Mouse (Mus musculus) c-Kit-positive CD71-positive TER-119-negative erythroid progenitor cells, embryonic 14.5 days (primary cell): ENCODE measurements around the gene Sycp3.
"Not testable (repeated sequence)": the region's sequence is repeated elsewhere in the genome, so short reads cannot be mapped to it uniquely, and the experiment has no call there.

Experiments used
- DNase-seq: peaks from one replicate; pipeline ENCODE4 v3.0.0-alpha.2; 2013; ENCODE audit warnings: low read depth

Sycp3 gene

DNA sequence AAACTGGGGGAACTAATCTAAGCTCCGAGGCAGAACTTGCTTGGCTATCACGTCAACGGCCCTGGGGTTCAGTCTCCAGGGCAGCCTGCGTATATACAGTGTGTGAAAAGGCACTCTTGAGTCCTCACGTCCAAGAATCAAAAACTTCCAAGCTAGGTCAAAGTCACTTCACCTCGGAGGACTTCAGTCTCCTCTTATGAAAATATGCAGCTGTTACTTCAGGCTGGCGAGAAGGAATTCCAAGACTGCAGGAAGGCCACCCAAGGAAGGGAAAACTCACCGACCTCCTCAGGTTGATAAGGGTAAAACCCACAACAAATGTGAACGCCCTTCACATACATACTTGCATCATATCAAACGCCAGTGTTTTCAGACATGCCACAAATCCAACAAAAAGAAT lies 42.0 kb downstream of the Sycp3 start:
- DNase-seq = no peak

DNA sequence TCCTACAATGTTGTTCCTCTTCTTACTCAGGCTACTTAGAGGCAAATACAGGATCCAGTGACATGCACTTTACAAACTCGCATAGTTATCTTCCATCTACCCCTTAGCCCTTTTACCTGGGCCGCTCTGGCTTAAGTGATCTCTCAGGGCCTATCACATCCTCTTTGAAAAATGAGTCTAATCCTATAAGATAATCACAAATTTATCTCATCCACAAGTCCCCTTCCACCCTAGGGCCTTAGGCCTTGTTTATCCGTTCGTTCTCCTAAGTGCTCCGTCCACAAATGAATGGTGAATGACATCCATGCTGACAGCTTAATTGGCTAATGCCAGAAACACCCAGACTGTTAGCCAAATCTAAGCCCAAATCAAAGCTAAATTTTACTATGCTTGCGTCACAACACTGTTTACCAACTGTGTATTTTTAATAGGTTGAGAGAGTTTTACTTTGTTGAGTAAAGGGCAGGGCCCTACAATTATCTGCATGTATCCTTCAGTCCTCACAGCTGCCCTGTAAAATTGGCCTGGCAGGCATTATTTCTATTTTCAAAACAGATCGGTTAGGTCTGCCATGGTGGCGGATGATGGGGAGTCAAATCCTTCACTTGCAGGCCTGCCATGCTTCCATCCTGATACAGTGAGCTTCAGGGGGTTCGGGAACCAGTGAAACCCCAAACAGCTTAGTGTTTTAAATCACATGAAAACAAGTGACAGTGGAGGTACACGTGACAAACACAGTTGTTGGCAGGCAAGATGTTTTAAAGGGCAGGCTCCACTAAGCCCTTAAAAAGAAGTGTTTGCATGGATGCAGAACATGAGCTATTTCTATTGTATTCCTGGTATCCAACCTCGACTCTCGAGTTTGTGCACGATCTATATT lies 42.8 kb downstream of the Sycp3 start:
- DNase-seq = no peak

DNA sequence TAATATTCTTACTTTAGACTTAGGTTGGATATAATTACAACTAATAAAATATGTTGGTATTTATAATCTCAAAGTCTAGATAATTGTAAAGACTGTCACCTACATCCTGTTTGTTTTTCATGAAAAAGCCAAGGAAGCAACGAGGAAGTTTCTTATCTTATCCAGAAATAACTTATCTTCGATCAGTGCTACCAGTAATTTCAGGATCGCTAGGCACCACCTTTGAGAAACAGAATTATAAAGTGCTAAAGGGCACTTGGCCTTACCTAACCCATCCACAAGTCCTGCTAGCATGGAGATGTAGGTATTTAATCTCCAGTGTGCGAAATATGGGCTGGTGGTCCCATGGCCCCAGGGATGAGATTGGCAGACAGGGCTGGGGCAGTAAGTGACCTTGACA lies 43.5 kb downstream of the Sycp3 start:
- no peak for DNase-seq

DNA sequence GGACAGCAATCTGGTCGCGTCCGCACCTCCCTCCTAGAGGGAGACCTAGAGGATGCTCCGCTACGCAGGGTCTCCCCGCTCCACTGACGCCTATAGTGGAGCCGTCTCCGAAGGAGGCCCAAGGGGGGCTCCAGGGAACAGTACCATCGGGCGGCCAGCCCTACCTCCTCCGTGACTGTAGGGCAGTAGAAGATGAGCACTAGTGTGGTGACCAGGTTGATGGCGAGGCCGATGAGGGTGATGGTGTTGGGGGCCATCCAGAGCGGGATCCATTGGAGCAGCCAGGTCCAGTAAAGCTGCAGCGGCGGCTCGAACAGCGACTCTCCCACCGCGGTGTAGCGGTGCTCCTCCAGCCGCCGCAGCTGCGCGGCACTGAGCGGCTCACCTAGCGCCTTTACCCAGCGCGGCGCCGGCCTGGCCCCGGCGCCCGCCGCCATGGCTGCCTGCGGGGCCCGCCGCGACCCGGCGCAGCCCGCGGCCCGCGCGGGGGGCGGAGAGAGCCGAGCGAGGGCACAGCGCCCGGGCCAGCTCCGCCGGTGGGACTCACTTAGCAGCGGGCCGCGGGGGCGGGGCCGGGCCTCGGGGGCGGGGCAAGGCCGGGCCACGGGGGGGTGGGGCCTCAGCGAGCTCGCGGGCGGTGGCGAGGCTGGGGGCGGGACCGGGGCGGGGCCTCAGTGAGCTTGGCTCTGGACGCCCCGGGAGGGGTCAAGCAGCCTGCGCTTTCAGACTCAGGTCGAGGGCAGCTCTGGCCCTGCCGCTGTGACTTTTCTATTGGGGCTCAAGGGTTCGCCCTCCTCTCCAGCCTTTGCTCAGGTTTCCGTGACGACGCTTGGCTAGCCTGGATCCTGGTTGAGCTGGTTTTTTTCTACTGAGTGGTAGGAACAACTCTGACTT lies 44.3 kb downstream of the Sycp3 start, which contains the start of gene Chpt1:
Gene Chpt1 (minus strand): TSS at position 653 of the 894 bp plus-strand sequence.
- peak; percentile 51 for DNase-seq

DNA sequence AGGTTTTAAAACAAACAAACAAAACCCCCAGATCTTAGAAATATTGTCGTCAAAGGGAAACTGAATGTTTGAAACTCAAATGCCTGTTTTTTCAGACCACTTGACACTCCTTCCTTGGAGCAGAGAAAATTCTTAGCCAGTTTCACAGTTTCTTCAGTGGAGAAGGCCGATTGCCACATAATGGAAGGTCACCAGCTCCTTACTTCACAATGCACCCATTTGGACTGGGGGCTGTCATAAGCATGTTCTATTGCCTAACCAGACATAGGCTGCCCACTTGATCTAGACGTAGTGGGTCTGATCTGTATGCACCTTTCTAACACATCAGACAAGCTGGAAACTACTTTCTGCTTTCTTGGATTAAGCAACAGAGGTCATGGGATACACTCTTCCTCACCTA lies 45.1 kb downstream of the Sycp3 start:
- DNase-seq = no peak

DNA sequence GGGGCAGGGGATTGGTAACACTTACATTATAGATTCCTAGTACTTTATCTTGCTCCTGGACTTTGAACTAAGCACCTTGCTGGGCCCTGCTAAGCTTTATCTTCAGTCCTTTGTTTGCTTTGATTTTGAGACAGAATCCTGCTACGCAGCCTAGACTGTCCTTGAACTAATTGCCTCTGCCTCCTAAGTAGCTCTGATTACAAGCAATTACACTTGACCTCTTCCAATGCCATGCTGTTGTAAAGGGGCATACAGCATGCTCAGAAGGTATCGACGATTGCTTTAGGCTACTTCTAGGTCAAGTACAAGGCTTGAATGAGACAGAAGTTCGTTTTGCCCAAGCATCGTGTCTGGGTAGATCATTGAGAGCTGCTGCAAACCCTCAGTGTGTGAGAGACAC lies 45.9 kb downstream of the Sycp3 start:
- no peak for DNase-seq

DNA sequence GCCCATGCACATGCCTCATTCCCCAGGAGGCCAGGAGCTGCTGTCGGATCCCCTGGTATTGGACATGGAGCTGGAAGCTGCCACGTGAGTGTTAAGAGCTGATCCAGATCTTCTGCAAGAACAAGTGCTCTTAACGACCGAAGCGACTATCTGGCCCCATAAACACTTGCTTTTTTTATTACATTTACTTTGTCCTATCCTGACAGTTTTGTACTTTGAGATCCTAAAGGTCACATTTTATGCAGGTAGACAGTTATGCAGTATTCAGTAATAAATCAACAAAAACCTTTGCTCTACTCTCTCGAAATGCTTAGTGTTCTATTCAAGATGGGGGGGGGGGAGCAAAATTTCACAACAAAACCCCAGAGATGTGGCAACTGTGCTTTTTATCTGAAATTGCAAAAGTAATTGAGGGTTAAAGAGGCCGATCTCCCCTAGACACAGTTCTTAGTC lies 48.3 kb downstream of the Sycp3 start:
- DNase-seq = no peak

DNA sequence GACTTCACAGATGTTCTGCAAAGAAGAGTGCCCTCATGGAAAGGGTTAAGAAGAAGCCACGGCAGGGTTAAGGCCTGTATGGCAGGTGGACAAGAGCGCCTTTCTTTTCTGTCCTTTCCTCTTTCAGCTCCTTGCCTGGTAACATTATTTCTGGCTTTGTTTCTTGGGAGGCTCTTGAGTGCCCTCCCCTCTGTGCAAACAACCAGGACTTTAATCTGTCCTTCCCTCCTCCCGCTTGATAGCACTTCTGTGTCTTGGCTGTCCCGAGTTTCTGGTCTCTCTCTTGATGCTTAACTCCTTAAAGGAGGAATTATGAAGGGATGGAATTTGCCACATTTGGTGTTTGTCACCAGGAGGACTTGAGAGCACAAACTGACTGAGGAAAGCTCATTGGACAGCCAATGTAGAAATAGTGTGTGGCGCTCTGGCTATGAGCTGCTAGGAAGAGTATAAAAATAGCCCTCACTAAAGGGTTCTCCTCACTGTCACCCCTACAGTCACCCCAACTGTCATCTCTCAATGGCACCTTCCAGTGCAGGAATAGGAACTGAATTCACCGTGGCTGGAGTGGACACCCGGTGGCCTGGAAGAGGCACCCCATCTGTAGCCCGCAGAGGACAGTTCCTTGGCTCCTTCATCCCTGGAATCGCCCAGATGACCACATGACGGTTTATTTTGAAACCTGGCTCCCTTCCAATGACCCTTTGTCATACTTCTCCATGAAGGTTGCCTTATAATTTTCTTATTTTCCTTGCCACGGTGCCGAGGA lies 51.3 kb downstream of the Sycp3 start:
- DNase-seq = no peak

DNA sequence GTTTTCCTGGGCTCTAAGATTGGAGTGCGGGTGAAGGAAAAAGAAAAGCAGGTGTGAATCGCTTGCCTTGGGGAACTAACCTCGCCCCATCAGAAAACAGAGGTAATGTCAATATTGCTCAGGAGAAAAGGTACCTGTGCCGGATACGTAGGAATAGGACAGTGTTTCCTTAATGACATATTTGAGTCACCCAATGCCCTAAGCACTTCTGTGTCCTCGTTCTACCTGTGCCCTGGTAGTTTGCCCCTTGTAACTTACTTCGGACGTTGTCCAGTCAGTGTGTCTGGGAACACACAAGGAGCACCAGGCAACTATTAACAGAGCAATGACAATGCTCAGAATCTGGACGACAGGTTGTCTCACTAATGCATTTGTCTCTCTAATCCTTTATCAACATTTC lies 52.0 kb downstream of the Sycp3 start:
- no peak for DNase-seq

DNA sequence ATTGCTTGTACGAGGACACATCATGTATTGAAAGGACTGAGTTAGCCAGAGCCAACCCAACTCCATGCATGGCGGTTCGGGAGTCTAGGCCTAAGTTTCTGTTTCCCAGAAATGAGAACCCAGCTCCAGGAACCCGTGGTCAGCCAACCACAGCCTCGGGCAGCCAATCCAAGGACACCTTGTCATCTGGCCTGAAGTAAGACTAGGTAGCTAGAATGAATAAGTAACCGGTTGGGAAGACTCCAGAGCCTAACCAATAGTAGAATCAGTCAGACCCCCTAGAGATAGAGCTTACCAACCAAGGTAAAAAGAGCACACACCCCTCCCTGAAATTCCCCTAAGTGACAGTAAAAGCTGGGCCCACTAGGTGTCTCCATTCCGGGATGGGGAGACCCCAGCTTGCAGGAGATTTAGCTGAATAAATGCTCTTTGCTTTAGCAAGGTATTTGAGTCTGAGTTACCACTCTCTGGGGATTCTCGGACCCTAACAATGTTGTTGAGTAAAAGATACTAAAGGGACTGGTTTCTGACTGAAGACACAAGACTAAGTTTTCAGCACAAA lies 54.3 kb downstream of the Sycp3 start:
- no peak for DNase-seq

DNA sequence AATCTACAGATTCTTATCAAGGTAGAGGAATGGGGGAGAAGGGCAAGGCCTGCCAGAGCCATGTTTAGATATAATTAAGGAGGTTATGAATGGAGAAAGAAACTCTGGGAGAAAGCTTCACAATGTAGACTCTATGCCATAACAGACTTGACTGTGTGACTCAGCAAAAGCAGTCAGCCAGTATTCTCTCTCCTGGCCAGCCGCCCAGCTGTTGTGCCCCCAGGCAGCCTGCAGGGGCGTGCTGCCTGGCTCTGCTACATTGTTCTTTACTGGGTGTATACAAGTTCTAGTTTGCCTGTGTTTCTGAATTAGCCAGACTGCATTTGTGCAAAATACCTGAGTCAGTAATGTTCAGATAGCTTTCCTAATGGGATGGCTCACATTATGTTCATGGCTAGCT lies 55.1 kb downstream of the Sycp3 start:
- DNase-seq = peak; percentile 39

DNA sequence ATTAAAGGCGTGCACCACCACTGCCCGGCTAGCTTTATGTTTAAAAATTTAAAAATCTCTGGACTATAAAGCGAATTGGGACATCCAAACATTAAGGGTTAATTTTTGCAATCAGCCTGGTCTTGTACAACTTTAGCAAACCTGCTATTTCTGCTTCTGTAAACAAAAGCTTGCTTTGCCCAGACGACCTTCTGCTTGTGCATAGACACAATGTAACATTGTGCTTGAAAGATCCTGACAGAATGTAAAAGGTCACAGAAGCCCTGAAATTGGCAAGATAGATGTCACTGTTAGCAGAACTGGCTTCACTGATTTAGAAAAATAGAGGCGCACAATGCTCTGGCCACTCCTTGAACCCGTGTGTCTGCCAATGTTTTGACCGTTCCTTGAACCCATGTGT lies 55.7 kb downstream of the Sycp3 start:
- not testable (repeated sequence) for DNase-seq

DNA sequence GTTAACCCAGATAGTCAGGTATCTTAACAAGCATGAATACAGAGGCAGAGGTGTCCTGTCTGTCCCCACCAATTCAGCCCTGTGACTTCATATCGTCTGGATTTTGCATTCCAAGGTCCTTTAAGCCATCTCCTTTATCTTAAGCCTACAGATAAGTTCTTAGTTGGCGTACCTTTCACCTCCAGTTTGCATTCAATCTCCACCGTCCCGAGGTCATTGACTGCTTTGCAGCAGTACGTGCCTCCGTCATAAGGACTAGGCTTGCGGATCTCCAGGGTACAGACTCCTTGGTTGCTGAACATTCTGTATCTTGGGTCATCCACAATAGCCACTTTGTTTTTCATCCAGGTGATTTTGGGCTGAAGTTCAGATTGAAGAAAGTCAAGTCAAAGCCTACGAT lies 63.4 kb downstream of the Sycp3 start:
- no peak for DNase-seq
